Mouse (Mus musculus) stomach, postnatal 0 days (tissue): ENCODE results near the gene Dnah2. TPM values are rescaled to one million over a fixed set of nuclear protein-coding genes. Genes with fewer than 3 reads are reported as not detected.

Source experiments
- ATAC-seq: fragments of 200-750 bp; cut with Nextera tagmentation; 2 replicates; pipeline ENCODE4 v1.8.0; 2017; ENCODE audit not compliant: low FRiP score, low TSS enrichment
- DNase-seq: peaks from one replicate; pipeline ENCODE4 v3.0.0-alpha.2; 2016; ENCODE audit warnings: low spot score
- H3K27ac ChIP-seq: fragments of 300-500 bp; sonication (generic); replicated peaks from 2 replicates; pipeline ENCODE4 v1.5.1; 2014; ENCODE audit warnings: mild to moderate bottlenecking, control low read depth
- H3K27me3 ChIP-seq: fragments of 300-500 bp; sonication (generic); 2 replicates; pipeline ENCODE4 v1.6.1; 2014; ENCODE audit warnings: low read length; ENCODE audit not compliant: control insufficient read depth, insufficient read depth
- H3K36me3 ChIP-seq: fragments of 300-500 bp; sonication (generic); 2 replicates; pipeline ENCODE4 v1.6.1; 2014; ENCODE audit warnings: low read length, mixed read lengths; ENCODE audit not compliant: control insufficient read depth, insufficient read depth
- H3K4me1 ChIP-seq: fragments of 300-500 bp; sonication (generic); replicated peaks from 2 replicates; pipeline ENCODE4 v1.6.1; 2014; ENCODE audit warnings: antibody characterized with exemption; ENCODE audit not compliant: control insufficient read depth, insufficient read depth
- H3K4me2 ChIP-seq: fragments of 300-500 bp; sonication (generic); replicated peaks from 2 replicates; pipeline ENCODE4 v1.6.1; 2014; ENCODE audit warnings: low read depth, mild to moderate bottlenecking, control low read depth, moderate library complexity
- H3K4me3 ChIP-seq: fragments of 300-500 bp; sonication (generic); 2 replicates; pipeline ENCODE4 v1.5.1; 2014; ENCODE audit warnings: low read depth, low read length, control low read depth
- H3K9ac ChIP-seq: fragments of 300-500 bp; sonication (generic); 2 replicates; pipeline ENCODE4 v1.6.1; 2014; ENCODE audit warnings: mild to moderate bottlenecking, low read length, control low read depth, mixed read lengths
- H3K9me3 ChIP-seq: fragments of 300-500 bp; sonication (generic); 2 replicates; pipeline ENCODE4 v1.6.1; 2016; ENCODE audit warnings: low read length; ENCODE audit not compliant: control insufficient read depth
- CTCF ChIP-seq: IDR thresholded peaks from 2 replicates; pipeline ENCODE4 v1.5.1; 2016; ENCODE audit warnings: antibody characterized with exemption, low read depth, mild to moderate bottlenecking, moderate library complexity
- EP300 ChIP-seq: optimal IDR thresholded peaks from 2 replicates; pipeline ENCODE3; 2016; ENCODE audit warnings: antibody characterized with exemption
- WGBS: fragments of 180-500 bp; shearing (Covaris S2); extraction: QIAGEN DNeasy Blood & Tissue Kit; methylation state at CpG from one replicate; pipeline ENCODE4 v1.1.7; 2014; 5-methylcytosine and 5-hydroxymethylcytosine counted together
- polyA plus RNA-seq: library from polyadenylated mRNA; unstranded; fragments of >200 nt; fragmentation: Nextera tagmentation; extraction: Ambion mirVana; gene quantifications from 2 replicates; pipeline ENCODE4 v1.2.1, GENCODE M21; 2015

Gene Dnah2
- polyA plus RNA-seq, 1 experiment from 2014 or later = 0.39 TPM

DNA sequence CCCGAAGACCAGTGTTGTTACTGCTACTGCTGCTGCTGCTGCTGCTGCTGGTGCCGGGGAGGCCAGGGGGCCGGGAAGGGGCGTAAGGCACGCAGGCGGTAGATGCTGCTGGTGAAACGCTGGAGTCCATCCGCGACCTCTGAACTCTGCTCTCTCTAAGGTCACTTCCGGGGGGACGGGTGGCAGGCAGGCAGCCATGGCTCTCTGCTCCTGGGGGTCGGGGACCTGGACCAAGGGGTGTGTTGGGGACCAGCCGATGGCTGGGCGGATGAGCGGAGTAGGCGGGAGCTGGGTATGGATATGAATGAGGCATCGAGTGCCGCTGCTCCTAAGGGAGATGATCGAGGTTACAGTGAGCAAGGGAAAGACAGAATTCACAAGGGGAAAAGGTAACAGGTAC lies 142.6 kb downstream of the Dnah2 start:
- no peak overlapping the region for H3K4me3 ChIP-seq
- no peak overlapping the region for H3K9ac ChIP-seq
- DNase-seq (no peak), ATAC-seq (no peak)
- WGBS = 86% methylated on average over 19 of the region's 19 CpGs
- H3K27ac ChIP-seq = no peak overlapping the region
- H3K27me3 ChIP-seq = no peaks in the 10 kb centered on the region
- TF ChIP-seq EP300 (no peak), CTCF (no peak)
- peaks cover 38% of the 10 kb centered on the region for H3K36me3 ChIP-seq
- H3K4me1 ChIP-seq = peaks cover 4% of the 10 kb centered on the region
- no peaks in the 10 kb centered on the region for H3K9me3 ChIP-seq
- no peak overlapping the region for H3K4me2 ChIP-seq

DNA sequence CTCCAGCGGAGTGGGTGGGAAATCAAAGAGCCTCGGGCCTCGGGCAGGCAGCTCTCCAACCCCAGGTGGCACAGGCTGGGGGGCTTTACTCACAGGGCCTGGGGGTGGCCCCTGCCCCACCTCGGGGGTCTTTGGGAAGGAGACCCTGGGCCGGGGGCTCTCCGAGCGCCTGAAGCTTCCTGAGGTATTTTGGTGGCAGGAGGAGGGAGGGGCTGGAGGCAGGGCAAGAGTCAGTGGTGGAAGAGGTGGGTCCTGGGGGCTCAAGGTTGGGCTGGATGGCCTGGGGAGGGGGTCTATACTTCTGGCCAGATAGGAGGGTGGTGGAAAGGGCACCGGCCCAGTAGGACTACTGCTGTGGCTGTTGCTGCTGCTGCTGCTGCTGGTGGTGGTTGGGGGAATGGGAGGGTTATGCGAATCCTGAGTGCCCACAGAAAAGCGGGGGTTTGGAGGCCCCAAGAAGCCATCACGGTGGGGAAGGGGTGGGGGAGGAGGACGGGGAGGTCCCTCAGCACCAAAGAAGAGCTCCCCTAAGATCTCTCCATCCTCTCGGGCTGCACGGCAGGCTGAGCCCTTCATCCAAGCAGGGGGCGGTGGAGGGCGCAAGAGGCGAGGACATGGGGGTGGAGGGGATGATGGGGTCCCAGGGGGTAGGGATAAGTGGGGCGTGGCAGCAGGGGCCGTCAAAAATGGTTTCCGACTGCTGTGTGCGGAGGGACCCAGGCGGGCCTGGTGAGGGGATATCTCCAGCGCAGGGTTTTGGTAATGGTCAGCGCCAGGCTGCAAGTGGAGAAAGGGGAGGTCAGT lies 143.3 kb downstream of the Dnah2 start:
- no peak for DNase-seq
- 87% methylated on average over 23 of the region's 24 CpGs for WGBS
- H3K27ac ChIP-seq = no peak overlapping the region
- no peaks in the 10 kb centered on the region for H3K9me3 ChIP-seq
- H3K27me3 ChIP-seq = no peaks in the 10 kb centered on the region
- H3K36me3 ChIP-seq = peaks cover 43% of the 10 kb centered on the region
- ATAC-seq = no peak
- no peak overlapping the region for H3K9ac ChIP-seq
- TF ChIP-seq CTCF (no peak), EP300 (no peak)
- H3K4me3 ChIP-seq = no peak overlapping the region
- peaks cover 4% of the 10 kb centered on the region for H3K4me1 ChIP-seq
- no peak overlapping the region for H3K4me2 ChIP-seq

DNA sequence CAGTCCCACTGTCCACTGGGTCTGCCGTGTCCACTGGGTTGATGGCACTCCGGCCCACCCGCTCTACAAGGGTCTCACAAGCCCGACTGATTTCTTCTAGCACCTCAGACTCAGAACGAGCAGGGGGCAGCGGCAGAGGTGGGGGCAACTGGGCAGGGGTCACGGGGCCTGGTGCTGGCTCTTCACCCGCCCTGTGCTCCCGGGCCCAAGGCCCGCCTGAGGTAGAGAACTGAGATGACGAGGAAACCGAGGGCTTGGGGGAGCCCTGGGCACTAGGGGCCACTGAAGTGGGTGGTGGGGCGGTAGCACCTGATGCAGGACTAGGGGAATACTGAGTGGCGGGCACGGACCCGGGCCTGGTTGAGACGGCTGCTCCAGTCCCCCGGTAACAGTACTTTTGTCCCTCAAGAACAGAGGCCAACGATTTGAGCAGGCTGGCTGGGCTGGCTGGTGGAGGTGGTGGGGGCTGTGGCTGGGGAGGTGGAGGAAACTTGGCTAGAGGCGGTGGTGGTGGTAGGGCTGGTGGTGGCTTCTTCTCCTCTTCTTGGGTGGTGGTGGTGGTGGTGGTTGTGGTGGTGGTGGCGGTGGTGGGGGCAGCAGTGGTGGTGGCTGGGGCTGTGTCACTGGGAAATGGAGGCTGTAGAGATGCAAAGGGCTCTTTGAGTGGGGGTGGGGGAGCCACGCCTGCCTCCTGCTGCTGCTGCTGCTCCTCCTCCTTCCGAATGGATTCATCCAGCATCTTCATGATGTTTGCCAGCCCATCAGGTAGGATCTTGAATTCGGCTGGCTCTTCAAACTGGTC lies 144.1 kb downstream of the Dnah2 start:
- WGBS = 90% methylated on average over 23 of the region's 24 CpGs
- H3K4me2 ChIP-seq = no peak overlapping the region
- peaks cover 4% of the 10 kb centered on the region for H3K4me1 ChIP-seq
- H3K27me3 ChIP-seq = no peaks in the 10 kb centered on the region
- peaks cover 50% of the 10 kb centered on the region for H3K36me3 ChIP-seq
- H3K9me3 ChIP-seq = no peaks in the 10 kb centered on the region
- ATAC-seq = no peak
- no peak overlapping the region for H3K9ac ChIP-seq
- TF ChIP-seq CTCF (no peak), EP300 (no peak)
- H3K4me3 ChIP-seq = no peak overlapping the region
- DNase-seq = no peak
- no peak overlapping the region for H3K27ac ChIP-seq

DNA sequence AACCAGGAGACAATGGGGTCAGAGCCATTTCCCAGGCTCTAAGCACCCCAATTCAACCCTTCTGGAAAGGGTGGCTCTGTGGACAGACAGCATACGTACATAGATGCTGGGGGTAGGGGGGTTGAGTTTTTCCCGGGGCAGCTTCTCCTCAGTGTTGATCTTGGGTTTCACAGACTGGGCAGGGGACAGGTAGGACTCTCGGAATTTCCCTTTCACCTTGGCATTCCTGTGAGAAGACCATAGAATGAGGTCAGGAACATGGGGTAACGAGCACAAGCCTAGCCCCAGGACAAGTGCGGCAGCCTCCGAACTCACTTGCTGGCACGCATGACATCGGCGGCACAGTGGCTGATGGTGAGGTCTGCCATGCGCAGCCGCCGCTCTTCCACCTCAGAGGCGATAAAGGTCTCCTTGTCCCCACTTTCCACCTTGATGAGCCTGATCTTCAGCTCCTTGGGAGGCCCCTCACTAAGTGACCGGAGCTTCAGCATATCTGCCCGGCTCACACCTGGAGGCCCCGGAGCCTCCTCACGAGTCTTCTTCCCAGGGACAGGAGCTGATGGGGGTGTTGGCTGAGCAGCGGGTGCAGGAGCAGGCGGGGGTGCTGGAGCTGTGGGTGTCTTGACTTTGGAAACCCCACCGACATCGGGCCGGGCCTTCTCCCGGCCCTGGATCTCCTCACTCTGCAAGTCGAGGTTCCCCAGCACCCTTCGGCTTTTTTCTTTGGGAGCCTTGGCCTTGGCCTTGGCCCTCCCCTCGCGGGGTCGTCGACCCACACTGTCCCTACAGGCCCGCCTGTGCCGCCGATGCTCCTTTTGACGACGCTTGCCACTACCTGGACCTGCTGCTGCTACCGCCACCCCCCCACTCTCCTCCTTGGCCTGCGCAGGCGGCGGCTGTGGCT lies 145.0 kb downstream of the Dnah2 start:
- H3K4me2 ChIP-seq = no peak overlapping the region
- H3K27me3 ChIP-seq = no peaks in the 10 kb centered on the region
- DNase-seq (no peak), ATAC-seq (no peak)
- TF ChIP-seq CTCF (no peak), EP300 (no peak)
- WGBS = 90% methylated on average over 38 of the region's 38 CpGs
- H3K27ac ChIP-seq = no peak overlapping the region
- no peaks in the 10 kb centered on the region for H3K9me3 ChIP-seq
- H3K4me1 ChIP-seq = peaks cover 4% of the 10 kb centered on the region
- H3K36me3 ChIP-seq = peaks cover 53% of the 10 kb centered on the region
- H3K4me3 ChIP-seq = no peak overlapping the region
- H3K9ac ChIP-seq = no peak overlapping the region

DNA sequence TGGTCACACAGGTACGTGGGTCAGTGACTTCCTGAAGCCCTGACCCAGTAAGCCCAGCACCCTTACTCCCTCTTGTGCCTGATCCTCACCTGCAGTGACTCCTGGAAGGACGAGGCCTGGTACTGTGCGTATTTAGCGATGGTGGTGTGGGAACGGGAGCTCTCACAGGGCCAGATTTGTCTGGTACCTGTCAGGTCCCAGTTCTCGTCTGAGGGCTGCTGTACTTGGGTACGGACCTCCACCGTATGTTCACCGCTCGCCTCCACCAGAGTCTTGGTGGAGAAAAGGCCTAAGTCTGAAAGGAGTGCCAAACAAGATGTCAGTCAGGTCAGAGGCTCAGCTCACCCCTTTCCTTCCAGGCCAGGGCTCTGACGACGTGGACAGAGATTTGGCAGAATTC lies 146.9 kb downstream of the Dnah2 start:
- ATAC-seq = no peak
- no peak overlapping the region for H3K4me3 ChIP-seq
- H3K9ac ChIP-seq = no peak overlapping the region
- 84% methylated on average over 12 of the region's 12 CpGs for WGBS
- TF ChIP-seq CTCF = no peak
- no peak for TF ChIP-seq EP300
- no peak overlapping the region for H3K27ac ChIP-seq
- no peak overlapping the region for H3K4me2 ChIP-seq
- no peaks in the 10 kb centered on the region for H3K9me3 ChIP-seq
- no peaks in the 10 kb centered on the region for H3K27me3 ChIP-seq
- no peak for DNase-seq
- H3K36me3 ChIP-seq = peaks cover 48% of the 10 kb centered on the region
- peaks cover 2% of the 10 kb centered on the region; the same call in 1 of the 2 replicates for H3K4me1 ChIP-seq
